Mouse (Mus musculus) small intestine, adult 10 weeks (tissue): ENCODE measurements around the gene Rpl36-ps4. TPM values are rescaled to one million over a fixed set of nuclear protein-coding genes. Genes with fewer than 3 reads are reported as not detected.

ENCODE experiments used
- polyA plus RNA-seq: library from polyadenylated mRNA; stranded (reverse); fragments of 350-450 nt; fragmentation: Illumina TruSeq; extraction: RNeasy Lipid Tissue Mini Kit (QIAGEN cat#74804); gene quantifications from one replicate; pipeline ENCODE4 v1.2.3, GENCODE M21; 2014; ENCODE audit warnings: low replicate concordance

The Rpl36-ps4 gene
- not detected for polyA plus RNA-seq

GRCm38 (mm10) chr17:87920677-87921076 lies at the start of gene Rpl36-ps4:
Gene Rpl36-ps4 (plus strand): TSS chr17:87920977.

Other genes starting within 250 kb of the Rpl36-ps4 start
- 16.7 TPM for gene Msh2, start 248.6 kb upstream of the Rpl36-ps4 start, polyA plus RNA-seq
- not detected for gene Kcnk12, start 123.0 kb upstream of the Rpl36-ps4 start, polyA plus RNA-seq
- 12.5 TPM for gene Msh6, start 54.1 kb downstream of the Rpl36-ps4 start, polyA plus RNA-seq
- gene Fbxo11, start 144.3 kb downstream of the Rpl36-ps4 start, polyA plus RNA-seq, result 118 TPM